Mouse (Mus musculus) CH12.LX (cell line): ENCODE data around the gene Cst6.

Experiments used
- ELF1 ChIP-seq: IDR thresholded peaks from 2 replicates; pipeline ENCODE4 v1.6.1; 2014; ENCODE audit warnings: low read depth, mild to moderate bottlenecking, inconsistent platforms, low read length, improper control_type of control experiment
- MAZ ChIP-seq: IDR thresholded peaks from 2 replicates; pipeline ENCODE4 v1.6.1; 2012; ENCODE audit warnings: low read depth, mild to moderate bottlenecking, inconsistent platforms, low read length, improper control_type of control experiment, moderate library complexity
- POLR2A ChIP-seq: IDR thresholded peaks from 2 replicates; pipeline ENCODE4 v1.6.1; 2011; ENCODE audit warnings: low read depth, mild to moderate bottlenecking, improper control_type of control experiment, low read length
- SMC3 ChIP-seq: IDR thresholded peaks from 2 replicates; pipeline ENCODE4 v1.6.1; 2011; ENCODE audit warnings: low read depth, low read length, improper control_type of control experiment
- USF1 ChIP-seq: IDR thresholded peaks from 2 replicates; pipeline ENCODE4 v1.6.1; 2014; ENCODE audit warnings: low read depth, mild to moderate bottlenecking, inconsistent platforms, low read length, improper control_type of control experiment
- ZMIZ1 ChIP-seq: IDR thresholded peaks from 2 replicates; pipeline ENCODE4 v1.6.1; 2012; ENCODE audit warnings: low read depth, mild to moderate bottlenecking, inconsistent platforms, low read length, improper control_type of control experiment

GRCm38 (mm10) chr19:5334741-5335140, 14.6 kb downstream of the Cst6 start:
- TF ChIP-seq ELF1 (no peak), USF1 (no peak), ZMIZ1 (no peak), MAZ (no peak), SMC3 (no peak), POLR2A (no peak)
